Mouse (Mus musculus) Patski (cell line): Measurements from ENCODE around the gene Thoc3. TPM values are rescaled to one million over a fixed set of nuclear protein-coding genes. Genes with fewer than 3 reads are reported as not detected.

Experiments used
- ATAC-seq: fragments of 100-300 bp; one replicate; pipeline ENCODE4 v1.8.0; 2021
- CTCF ChIA-PET: fragments of 350-600 bp; sonication (Branson Sonifier 250); formaldehyde crosslinking; loops from one replicate; lab custom pipeline; 2022; ENCODE audit warnings: inconsistent platforms; lab: Charles Lee
- POLR2A ChIA-PET: fragments of 350-600 bp; sonication (Branson Sonifier 250); formaldehyde crosslinking; loops from one replicate; lab custom pipeline; 2022; ENCODE audit warnings: antibody characterized with exemption, inconsistent platforms; lab: Charles Lee
- DNase-seq: peaks from one replicate; pipeline ENCODE4 v3.0.0-alpha.2; 2011; ENCODE audit warnings: low read depth, low spot score
- H3K27me3 ChIP-seq: fragments of 371-371 bp; one replicate; pipeline ENCODE4 v1.5.1; 2021
- CTCF ChIP-seq: fragments of 100-300 bp; IDR thresholded peaks from one replicate; pipeline ENCODE4 v1.5.1; 2021
- in situ Hi-C: fragments of 300-500 bp; cut with MboI; formaldehyde crosslinking; loops from 3 replicates; pipeline ENCODE4 v1.11.1; 2018; ENCODE audit warnings: low pct_unique_long_range_greater_than_20kb, mixed read lengths
- polyA plus RNA-seq: library from polyadenylated mRNA; unstranded; gene quantifications from one replicate; pipeline ENCODE4 v1.2.3, GENCODE M21; 2021

Thoc3 gene
- polyA plus RNA-seq, 1 experiment from 2014 or later = 39.8 TPM

DNA sequence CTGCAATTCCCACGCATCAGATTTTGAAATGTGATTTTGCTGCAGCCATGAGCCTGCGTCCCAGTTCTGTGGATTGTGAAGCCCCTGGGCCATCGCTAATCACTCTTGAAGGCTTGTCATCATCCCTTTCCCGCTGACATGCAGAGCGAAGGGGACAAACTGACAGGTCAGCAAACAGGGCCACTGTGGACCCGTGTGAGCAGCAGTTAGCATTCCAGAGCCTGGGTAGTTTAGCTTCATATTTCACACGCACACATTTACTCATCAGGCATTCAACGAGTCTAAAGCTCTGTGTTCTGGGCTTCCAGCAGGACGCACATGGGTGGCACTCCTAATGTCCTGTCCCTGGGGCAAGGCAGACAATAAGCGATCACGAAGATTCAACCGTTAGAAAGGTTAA is 48.4 kb downstream of the Thoc3 start:
- no peak for DNase-seq
- no peak for ATAC-seq
- peaks cover 2% of the 10 kb centered on the region for H3K27me3 ChIP-seq
- in situ Hi-C loops = no loop called here
- TF ChIP-seq CTCF = no peak
- ChIA-PET CTCF (no interaction called here), POLR2A (no interaction called here)

DNA sequence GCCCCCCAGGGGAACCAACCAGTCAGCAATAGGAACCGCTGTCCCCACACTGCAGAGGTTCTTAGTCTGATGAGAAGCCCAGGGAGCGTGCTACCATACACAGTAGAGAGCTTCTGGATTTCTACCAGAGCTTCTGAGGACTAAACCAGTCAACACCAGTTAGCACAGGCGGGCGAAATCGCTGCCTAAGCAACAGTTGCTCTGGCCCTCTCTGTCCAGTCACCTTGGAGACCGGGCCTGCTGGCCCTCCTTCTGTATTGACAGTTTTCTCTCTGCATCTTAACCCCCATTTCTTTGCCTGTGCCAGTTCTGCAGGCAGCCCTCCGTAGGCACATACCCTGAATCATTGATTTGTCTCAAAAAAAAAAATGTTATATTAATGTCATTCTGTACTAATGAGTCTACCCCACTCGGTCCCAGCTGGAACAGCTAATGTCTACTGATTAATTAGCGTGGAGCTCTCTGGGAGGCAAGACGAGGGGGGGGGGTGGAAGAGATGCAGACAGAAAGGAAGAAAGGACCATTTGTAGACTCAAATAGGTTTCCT is 49.8 kb downstream of the Thoc3 start:
- ChIA-PET POLR2A (no interaction called here), CTCF (no interaction called here)
- DNase-seq (no peak), ATAC-seq (no peak)
- in situ Hi-C loops = no loop called here
- no peak for TF ChIP-seq CTCF
- peaks cover 2% of the 10 kb centered on the region for H3K27me3 ChIP-seq

DNA sequence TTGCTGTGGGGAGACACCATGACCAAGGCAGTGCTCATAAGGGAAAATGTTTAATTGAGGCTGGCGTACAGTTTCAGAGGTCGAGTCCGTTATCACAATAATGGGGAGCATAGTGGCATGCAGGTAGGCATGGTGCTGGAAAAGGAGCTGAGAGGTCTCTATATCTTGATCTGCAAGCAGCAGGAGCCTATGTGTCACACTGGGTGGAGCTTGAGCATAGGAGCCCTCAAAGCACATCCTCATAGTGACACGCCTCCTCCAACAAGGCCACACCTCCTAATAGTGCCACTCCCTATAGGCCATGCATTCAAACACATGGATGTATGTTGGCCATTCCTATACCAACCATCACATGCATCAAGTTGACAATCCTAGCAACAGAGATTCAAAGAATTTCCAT is 53.6 kb downstream of the Thoc3 start:
- in situ Hi-C loops = no loop called here
- no peak for ATAC-seq
- POLR2A ChIA-PET = no interaction called here

DNA sequence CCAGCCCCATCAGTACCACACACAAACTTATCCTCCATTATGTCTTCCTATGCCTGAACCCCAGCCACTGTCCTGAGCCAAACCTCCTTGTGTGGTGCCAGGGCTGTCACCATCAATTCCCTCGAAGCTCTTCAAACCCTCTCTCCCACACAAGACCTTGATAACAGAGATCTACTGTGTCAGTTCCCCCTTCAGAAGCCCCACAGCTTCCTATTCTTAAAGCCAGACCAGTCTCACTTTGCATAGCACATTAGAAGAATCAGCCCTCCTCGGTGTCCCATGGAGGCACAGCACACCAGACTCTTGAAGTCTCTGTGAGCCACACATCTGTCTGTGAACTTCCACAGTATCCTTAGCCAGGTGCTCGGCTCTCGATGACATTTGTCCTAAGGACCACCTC is 55.9 kb downstream of the Thoc3 start:
- ChIA-PET CTCF (interaction anchor here (1.7 kb wide), 1 partner anchor 18 kb away, joined by 4 read pairs; no protein-coding TSS in a partner anchor), POLR2A (no interaction called here)
- DNase-seq (no peak), ATAC-seq (no peak)
- no peak for TF ChIP-seq CTCF
- peaks cover 18% of the 10 kb centered on the region for H3K27me3 ChIP-seq
- in situ Hi-C loops = no loop called here

More for the DNA sequence above, 53.6 kb downstream of the Thoc3 start:
- DNase-seq = no peak
- CTCF ChIA-PET = no interaction called here
- TF ChIP-seq CTCF = no peak
- H3K27me3 ChIP-seq = peaks cover 13% of the 10 kb centered on the region

DNA sequence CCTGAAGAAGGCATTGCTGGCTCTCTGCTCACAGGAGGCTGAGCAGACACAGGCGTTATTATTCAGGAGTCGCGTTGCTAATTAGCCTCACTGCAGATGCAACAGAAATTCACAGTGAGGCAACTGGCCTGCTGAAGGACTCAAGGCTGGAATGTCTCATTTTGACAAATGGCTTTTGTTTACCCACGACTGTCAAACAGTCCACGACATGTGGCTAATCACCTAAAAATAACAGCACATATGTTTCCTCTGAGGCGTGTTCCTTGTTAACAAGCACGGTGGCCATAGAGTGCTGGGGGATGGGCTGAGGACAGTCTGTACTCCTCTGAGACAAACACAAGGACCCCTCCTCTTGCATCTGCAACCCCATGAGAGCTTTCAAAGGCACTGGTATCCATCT is 56.4 kb downstream of the Thoc3 start:
- DNase-seq (no peak), ATAC-seq (no peak)
- in situ Hi-C loops = no loop called here
- no peak for TF ChIP-seq CTCF
- ChIA-PET POLR2A (no interaction called here), CTCF (interaction anchor here (1.7 kb wide), 1 partner anchor 19 kb away, joined by 4 read pairs; no protein-coding TSS in a partner anchor)
- peaks cover 20% of the 10 kb centered on the region for H3K27me3 ChIP-seq

DNA sequence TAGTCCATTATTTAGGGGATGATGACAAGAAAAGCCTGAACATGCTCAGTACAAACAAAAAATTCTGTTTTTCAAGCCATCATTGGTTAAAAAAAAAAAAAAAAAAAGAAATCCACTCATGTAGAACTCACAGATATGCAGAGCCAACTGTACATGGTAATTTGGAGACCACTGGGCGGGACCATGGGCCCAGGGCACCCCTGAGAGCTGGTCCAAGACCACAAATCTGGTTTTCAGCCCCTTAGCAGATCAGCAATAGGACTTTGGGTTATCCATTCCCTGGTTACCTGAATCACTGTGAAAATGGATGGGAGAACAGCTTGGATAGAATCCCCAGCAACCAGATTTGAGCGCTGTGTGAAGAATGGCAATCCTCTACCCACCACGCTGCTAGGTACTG is 57.0 kb downstream of the Thoc3 start:
- in situ Hi-C loops = no loop called here
- ChIA-PET CTCF (no interaction called here), POLR2A (no interaction called here)
- DNase-seq (no peak), ATAC-seq (no peak)
- no peak for TF ChIP-seq CTCF
- H3K27me3 ChIP-seq = peaks cover 20% of the 10 kb centered on the region

Other genes with a start within 250 kb of the Thoc3 start
- 14.3 TPM for gene Cplx2, start 97.5 kb downstream of the Thoc3 start, polyA plus RNA-seq
- gene Simc1, start 34.9 kb upstream of the Thoc3 start, polyA plus RNA-seq = 8.8 TPM
- 124 TPM for gene 4833439L19Rik, start 96.6 kb upstream of the Thoc3 start, polyA plus RNA-seq
- gene Arl10, start 106.2 kb upstream of the Thoc3 start, polyA plus RNA-seq = 26.6 TPM
- gene Nop16, start 121.2 kb upstream of the Thoc3 start, polyA plus RNA-seq = 38.0 TPM
- gene Higd2a, start 121.4 kb upstream of the Thoc3 start, polyA plus RNA-seq = 96.0 TPM
- 33.9 TPM for gene Cltb, start 142.5 kb upstream of the Thoc3 start, polyA plus RNA-seq
- gene Faf2, start 152.9 kb upstream of the Thoc3 start, polyA plus RNA-seq = 64.0 TPM
- gene Rnf44, start 225.1 kb upstream of the Thoc3 start, polyA plus RNA-seq = 115 TPM
- not detected for gene Cdhr2, start 232.6 kb upstream of the Thoc3 start, polyA plus RNA-seq